ENCODE assay signal across 24 mouse cellular contexts in genomic region chr14:113457514-113457913, GRCm38 (mm10).
"Had no signal": no experiment of that assay in that cellular context is flagged by ENCODE, and none has a peak within 500 bp of the region (broad histone marks: within the 10 kb centered on the region; RNA-seq: fewer than 3 reads in every experiment).

No protein-coding gene starts in this region.

- H3K9ac ChIP-seq: heart, embryonic 12.5 days; hindbrain, embryonic 12.5 days; hindbrain, embryonic 14.5 days; kidney, embryonic 15.5 days; limb, embryonic 12.5 days; liver, embryonic 13.5 days had no signal

- H3K27ac ChIP-seq: gastrocnemius, adult 2 months; heart, embryonic 10.5 days; hindbrain, embryonic 10.5 days; hindbrain, embryonic 12.5 days; hindbrain, embryonic 14.5 days; kidney, embryonic 15.5 days; kidney, postnatal 0 days; limb, embryonic 10.5 days; limb, embryonic 12.5 days; liver, embryonic 13.5 days had no signal

- H3K4me3 ChIP-seq: gastrocnemius, adult 2 months; heart, embryonic 10.5 days; heart, embryonic 12.5 days; hindbrain, embryonic 10.5 days; hindbrain, embryonic 12.5 days; kidney, embryonic 15.5 days; limb, embryonic 10.5 days; limb, embryonic 12.5 days; liver, embryonic 13.5 days had no signal

- H3K27me3 ChIP-seq: heart, embryonic 12.5 days; hindbrain, embryonic 12.5 days; kidney, embryonic 15.5 days; limb, embryonic 12.5 days; liver, embryonic 13.5 days had no signal

- H3K4me1 ChIP-seq: heart, embryonic 10.5 days; heart, embryonic 12.5 days; hindbrain, embryonic 10.5 days; hindbrain, embryonic 12.5 days; kidney, embryonic 15.5 days; limb, embryonic 10.5 days; limb, embryonic 12.5 days; liver, embryonic 13.5 days had no signal

- DNase-seq: gastrocnemius, adult 2 months; gastrocnemius, postnatal 10 days; gastrocnemius, postnatal 25 days; heart, adult 18-20 months; heart, postnatal 10 days; heart, postnatal 4 days; kidney, adult 11 months; kidney, adult 2 months; kidney, adult 9 months; kidney, postnatal 14 days; kidney, postnatal 36 days; layer of hippocampus, adult 9-11 months; layer of hippocampus, postnatal 36 days; liver; liver, embryonic 13.5 days had no signal

- H3K9me3 ChIP-seq: heart, embryonic 10.5 days; heart, embryonic 12.5 days; hindbrain, embryonic 10.5 days; hindbrain, embryonic 12.5 days; kidney, embryonic 15.5 days; limb, embryonic 10.5 days; limb, embryonic 12.5 days; liver, embryonic 13.5 days had no signal

- H3K36me3 ChIP-seq: heart, embryonic 10.5 days; heart, embryonic 12.5 days; hindbrain, embryonic 10.5 days; hindbrain, embryonic 12.5 days; kidney, embryonic 15.5 days; limb, embryonic 10.5 days; limb, embryonic 12.5 days; liver, embryonic 13.5 days had no signal
